Mouse (Mus musculus) monocyte, adult 2 months (primary cell): ENCODE data around the gene A930017K11Rik.

Experiments used
- DNase-seq, 2 experiments: peaks; one replicate each; pipeline ENCODE4 v3.0.0; 2022; ENCODE audit warnings: low spot score in 2 of 2, low read depth in 1 of 2

The A930017K11Rik gene

DNA sequence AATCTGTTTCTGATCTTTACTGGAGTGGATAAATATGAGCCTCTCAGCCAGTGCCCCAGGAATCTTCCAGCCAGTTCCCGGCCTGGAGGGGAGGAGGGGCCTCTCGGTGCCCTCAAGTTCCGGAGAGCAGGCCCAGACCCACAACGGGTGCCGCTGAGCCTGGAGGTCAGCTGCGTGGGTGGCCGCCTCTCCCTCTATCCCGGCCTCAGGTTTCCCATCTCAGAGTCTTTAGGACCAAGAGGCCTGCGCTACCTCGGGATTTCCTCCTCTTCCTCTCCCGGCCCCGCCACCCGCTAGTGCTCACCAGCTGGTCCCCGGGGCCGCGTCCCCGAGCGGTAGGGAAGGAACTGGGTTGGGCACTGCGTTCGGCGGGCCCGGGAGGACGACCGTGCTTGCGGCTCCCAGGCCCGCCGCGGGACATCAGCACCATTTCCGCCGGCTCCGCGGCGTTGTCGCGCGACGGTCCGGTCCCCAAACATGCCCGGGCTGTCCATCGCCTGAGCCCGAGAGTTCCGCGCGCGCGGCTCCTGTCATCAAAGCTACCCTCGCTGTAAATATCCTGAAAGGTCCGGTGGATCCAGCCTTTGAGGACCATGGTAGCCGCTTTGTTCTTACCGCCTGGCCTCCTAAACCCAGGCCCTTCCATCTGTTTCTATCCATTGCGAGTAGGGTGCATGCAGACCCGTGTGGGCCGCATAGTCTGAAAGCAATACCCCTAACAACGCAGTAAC lies 10.7 kb downstream of the A930017K11Rik start:
- DNase-seq: peak in 1 of 2 experiments; percentile 43

DNA sequence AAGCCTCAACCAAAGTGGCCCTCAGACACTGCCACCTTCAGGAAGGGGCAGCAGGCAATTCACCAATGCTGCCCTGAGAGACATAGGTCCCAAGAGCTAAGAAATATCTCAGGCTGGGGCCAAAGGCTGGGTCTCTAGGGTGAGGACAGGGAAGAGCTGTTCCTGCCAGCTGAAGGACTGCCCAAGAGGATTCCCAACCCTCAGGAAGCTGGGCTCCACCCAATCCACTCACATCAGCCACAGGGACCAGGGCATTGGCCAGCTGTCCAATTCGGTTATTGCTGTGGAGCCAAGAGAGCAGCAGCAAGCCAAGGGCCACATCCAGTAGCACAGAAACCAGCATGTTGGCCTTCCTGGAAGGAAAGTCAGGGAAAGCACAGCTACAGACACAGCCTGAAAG lies 17.8 kb downstream of the A930017K11Rik start:
- no peak for DNase-seq

DNA sequence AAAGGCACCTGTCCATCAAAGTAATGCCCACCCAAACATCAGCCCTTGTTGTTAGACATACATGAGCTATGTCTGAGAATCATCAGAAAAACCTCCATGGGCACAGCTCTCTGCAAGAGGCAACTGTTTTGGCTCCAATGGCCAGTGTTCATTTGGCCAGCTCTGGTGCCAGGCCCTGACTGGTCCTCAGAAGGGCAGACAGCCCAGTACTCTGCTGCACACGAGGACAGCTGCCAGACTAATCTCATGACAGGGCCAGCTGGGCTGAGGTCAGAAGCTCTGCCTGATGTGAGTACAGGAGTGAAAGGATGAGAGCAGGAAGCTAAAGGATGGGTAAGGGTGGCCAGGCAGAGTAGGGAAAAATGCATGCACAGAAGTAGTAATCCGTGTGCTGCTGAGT lies 27.0 kb downstream of the A930017K11Rik start:
- no peak for DNase-seq

DNA sequence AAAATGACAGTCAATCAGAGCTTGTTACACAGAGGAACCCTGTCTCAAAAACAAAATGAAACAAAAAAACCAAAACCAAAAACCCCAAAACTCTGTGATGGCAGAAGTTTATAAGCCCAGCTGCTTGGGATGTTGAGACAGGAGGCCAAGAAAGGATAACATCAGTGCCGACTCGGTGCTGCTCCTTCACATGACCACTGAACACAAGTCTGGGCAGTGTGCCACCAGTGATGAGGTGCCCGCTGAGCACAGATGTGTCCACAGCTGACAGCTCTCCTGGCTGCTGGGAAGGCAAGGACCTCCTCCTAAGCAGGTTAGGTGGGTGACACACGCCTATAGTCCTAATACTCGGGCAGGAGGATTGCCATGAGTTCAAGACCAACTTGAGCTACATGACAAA lies 30.2 kb downstream of the A930017K11Rik start:
- no peak for DNase-seq

DNA sequence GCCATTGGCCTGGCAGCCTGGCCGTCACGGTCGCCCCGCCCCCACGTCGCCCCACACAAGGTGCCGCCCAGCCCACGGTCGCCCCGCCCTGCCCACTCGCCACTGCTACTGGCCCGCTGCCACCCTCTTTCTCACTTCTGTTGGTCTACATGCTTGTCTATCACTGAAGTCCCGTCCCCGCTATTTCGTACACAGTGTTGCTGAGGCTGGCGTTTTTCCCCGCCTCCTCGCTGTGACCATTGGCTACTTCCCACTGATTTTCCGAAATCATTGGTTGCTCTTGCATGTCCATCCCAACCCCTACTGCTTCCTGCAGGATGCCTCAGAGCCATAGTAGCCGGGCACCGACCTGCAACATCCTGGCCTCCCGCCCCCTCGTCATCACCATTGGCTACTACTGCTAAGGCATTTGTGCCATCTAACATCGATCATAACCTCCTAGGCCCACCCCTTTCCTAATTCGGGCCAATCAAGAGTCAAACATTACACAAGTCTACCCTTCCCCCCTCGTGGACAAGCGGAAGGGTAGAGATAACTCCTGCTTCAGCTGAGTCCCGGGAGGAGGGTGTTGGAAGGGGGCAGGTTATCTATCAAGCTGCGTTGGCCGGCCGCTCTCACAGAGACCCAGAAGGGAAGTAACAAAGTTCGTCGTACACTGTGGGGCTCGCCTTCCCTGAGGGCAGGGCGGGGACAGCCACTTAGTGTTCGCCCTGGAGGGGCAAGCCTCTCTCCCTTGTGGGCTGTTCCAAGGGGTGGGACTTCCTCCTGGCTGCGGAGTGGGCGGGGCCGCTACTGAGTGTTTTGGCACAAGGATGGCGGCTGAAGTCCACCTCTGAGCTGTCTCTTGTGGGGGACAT lies 32.4 kb downstream of the A930017K11Rik start:
- peak; percentile 98 to 99 for DNase-seq

DNA sequence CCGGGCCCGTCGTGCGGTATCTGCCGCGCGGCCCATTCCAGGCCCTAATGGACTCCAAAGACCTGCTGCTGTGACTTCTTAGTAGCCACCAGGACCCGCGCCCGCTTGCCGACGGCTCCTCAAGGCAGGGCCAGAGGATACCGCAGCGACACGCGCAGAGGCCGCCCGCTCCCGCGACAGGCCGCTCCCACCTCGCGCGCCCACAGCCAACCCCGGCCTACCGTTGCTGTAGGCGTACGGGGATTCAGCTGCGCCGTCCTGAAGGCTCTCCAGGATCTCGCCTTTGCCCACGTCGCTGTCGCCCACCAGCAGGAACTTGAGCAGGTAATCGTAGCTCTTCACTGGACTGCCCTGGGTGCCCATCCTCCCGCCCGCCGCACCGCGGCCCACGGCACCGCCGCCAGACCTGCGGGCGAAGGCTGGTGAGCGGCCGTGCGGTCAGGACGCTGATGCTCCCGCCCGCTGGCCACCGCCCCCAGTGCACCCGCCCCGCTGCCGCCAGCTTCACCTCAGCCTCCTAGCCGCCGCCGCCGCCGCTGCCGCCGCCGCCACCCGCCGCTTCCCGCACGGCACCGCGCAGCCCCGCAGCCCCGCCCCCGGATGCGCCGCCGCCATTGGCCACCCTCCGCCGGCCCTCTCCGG lies 33.1 kb downstream of the A930017K11Rik start, which contains the start of gene Rab40c:
Rab40c (minus strand) TSS at position 584 of the 642 bp plus-strand sequence.
- DNase-seq: no peak

DNA sequence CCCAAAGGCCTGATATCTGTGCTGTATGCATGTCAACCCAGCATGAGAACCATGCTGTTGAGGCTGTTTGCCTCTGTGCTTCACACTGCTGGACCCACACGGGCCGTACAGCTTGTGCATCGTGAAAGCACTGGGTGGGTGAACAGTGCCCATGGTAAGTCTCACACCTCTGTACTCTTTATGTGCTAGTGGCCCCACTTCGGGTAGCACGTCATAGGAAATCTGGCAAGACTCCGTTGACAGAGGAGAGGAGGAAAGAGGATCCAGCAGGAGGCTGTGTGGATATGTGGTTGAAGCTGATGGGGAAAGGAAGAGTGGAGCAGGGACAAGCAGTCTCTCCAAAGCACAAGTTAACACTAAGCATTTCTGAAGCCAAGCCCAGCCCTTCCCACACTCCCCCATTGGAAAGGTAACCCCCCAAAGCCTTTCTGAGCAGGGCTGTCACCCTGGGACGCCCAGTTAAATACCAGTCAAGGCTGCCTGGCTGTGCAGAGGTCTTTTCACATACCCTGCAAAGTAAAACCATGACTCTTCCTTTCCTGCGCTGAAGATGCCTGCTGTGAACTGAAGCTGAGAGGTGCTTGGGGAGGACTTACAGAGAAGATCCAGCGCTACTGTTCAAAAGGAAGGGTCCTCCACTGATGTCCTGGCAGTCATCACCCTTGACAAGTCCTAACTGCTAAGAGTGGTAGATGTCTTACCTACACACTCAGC lies 34.2 kb downstream of the A930017K11Rik start:
- DNase-seq: no peak

DNA sequence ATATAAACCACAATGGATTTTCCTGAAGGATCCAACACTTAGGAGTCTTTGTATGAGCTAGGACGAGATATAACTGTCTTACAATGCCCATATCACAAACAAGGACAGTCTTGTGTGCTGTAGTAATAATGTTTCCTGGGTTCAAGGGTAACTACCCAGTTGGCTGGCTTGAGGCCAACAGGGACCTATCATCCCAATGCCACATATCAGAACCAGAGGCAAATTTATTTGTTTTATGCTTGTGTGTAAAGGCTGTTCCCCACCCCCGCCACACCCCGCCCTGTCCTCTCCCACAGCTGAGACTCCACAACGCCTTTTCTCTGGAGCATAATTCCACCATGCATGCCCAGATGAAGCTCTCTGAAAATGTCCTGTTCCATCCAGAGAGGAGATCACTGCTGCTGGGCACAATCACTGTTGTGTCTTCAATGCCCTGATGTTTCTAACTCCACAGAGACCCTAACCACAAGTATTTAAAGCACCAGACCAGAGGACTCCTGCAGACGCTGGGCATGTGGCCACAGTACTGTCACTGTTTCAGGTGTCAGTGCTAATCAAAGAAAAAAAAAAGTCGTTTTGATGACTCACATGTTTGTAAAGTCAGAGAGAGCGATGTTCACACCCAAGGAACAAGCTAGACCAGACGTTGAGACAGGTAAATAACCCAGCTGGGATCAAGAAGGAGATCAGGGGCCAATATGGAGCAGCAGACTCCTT lies 35.3 kb downstream of the A930017K11Rik start:
- DNase-seq: no peak

DNA sequence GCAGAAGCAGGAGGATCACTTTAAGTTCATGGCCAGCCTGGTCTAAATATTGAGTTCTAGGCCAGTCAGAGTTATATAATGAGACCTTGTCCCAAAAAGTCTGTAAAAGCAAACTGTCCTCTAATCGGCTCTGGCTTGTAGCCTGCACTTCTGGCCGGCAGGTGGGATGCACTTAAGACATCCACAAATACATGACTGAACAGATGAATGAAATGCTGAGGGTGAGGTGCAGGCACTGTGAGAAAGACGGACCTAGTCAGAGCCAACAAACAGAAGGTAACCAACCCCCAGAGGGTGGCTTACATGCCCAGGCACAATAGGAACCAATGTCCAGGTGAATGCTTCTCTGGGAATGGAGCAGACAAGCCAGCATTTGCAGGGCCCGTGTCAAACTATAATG lies 38.1 kb downstream of the A930017K11Rik start:
- no peak for DNase-seq

DNA sequence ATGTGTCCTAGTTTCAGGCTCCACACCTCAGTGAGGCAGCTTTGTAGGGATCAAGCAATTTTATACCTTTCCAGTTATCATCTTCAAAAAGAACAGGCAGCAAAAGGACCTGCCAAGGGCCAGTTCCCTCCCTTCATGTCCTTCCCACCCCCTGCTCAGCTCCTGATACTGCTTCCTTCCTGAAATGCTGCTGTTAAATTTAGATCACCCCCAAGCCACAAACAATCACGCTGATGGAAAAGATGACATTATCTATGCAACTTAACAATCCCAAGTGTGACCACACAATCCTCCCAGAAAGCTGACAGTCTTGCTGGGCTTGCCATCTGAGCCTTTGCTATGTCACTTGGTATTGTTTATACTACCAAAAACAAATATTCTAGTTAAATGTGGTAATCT lies 38.5 kb downstream of the A930017K11Rik start:
- no peak for DNase-seq

DNA sequence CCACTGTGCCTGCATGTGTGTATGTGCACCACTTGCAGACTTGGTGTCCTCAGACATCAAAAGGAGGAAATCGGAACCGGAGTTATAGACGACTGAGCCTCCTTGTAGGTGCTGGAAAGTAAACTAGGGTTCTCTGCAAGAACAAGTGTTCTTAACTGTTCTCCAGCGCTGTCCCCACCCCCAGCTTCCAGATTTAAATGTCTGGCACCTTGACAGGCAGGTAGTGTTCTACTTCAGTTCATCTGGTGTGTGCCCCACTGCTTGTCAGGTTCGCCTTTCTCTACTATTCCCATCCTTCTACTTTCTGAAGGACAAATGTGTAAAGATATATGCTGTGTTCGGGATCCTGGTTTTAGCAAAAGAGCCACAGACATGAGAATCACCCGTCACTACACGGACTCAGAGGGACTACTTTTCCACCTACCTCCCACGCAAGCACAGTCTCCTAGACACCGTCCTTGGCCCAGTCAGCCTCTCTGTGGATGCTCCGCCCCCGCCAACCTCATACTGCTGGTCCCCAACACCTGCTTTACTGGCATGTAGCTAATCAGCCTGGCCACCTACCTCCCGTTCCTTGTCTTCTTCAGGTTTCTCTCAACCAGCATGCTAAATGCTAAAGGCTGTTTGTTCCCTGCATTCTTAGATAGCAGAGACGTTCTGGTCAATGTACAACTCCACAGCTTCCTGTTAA lies 39.0 kb downstream of the A930017K11Rik start:
- no peak for DNase-seq

DNA sequence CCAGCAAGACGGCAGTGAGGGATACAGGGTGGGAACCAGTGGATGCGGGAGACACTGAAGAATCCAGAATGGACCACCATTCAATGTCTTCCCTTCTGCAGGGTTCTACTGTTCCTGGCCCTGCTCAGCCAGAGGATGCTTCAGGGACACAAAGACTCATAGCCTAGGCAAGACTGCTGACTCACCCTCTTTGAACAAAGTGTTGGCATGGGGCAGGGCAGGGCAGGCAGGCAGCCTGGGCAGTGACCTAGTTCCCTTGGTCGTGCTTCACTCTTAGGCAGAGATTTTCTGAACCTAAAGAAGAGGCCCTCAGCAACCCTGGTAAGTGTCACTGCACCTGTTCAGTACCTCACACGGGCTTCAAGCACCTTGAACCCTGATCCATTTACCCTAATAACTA lies 40.5 kb downstream of the A930017K11Rik start:
- DNase-seq: no peak

DNA sequence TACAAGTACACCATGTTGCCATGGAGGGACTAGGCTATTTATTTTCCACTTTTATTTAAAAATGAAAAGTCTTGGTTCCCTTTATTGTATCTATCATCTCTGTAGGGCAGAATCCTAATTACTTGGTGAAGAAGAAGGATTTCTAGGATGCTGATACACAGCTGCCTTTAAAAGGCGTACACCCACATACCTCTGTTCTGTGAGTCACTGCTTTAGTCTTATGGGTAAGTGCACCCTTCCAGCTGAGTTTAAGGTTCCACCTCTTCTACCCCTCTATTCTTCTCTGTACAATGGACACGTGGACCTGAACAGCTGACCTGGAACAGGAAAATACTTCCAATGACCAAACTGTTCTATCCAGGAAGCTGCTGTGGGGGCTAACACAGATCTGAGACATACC lies 44.7 kb downstream of the A930017K11Rik start:
- no peak for DNase-seq

DNA sequence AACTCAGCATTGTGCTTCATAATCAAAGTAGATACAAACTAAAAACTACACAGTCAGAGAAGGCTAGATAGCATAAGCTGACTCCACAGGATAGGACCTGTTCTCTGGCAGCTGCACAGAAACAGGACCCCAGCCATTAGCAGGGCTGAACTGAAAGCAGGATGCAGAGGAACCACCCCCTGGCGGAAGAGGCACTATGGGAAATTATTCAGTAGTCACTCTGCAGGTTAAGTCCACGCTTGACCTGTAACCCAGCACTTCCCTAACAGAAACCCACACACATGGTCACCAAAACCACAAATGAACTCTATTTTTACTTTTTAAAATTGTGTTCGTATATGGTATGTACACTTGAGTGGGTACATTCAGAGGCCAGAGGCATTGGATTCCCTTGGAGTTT lies 49.3 kb downstream of the A930017K11Rik start:
- DNase-seq: no peak

DNA sequence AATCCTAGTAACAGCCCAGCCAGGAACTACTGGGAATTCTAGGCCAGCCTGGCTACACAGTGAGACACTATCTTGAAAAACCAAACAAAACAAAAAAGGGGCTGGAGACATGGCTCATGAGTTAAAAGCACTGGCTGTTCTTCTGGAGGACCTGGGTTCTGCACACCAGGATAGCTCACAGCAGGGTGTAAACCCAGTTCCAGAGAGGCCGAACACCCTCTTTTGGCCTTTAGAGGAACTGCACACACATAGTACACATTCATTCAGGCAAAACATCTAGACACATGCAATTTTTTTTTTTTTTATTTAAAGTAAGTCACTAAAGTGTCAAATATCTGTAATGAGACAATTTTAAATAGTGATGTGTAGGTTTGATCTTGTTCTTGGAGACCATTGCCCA lies 52.2 kb downstream of the A930017K11Rik start:
- no peak for DNase-seq
